Mouse (Mus musculus): ENCODE results near the gene Ankib1.

DNA sequence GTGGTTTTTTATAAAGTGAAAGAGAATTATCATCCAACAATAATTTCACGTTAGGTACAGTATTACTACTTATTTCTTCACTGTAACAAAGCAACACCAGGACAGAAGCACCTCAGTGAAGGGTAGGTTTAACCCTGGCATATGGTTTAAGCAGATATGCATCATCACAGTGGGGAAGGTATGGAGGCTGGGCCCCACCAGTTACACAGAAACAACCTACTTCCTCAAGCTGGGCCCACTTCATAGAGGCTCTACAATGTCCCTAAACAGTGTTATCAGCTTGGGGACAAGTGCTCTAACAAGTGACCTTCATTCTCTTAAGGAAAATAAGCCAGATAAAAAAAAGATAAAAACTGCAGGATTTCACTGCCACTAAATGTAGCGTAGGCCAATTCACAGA, 79.9 kb downstream of the Ankib1 start:
- TF ChIP-seq CTCF (IDR thresholded peaks at IDR 0.05; ENCODE audit: control insufficient read depth, insufficient read depth, low read length), result no peak
- no peak for TF ChIP-seq POLR2A (IDR thresholded peaks at IDR 0.05; ENCODE audit: borderline replicate concordance, control insufficient read depth, low read depth, low read length)

Measured in bone marrow, adult 2 months (tissue).